Mouse (Mus musculus) liver, embryonic 13.5 days (tissue): ENCODE measurements at regions not wholly inside any gene's neighbourhood (a gene's known extent, or its start where the extent isn't known, plus 50 kb on each side); places are given as distances from the start of the nearest gene placed in this dataset.

Experiments
- ATAC-seq: fragments of 200-750 bp; cut with Nextera tagmentation; 2 replicates; pipeline ENCODE4 v1.8.0; 2017; ENCODE audit warnings: low read depth, mild to moderate bottlenecking, moderate number of reproducible peaks, moderate library complexity
- DNase-seq: peaks from one replicate; pipeline ENCODE4 v3.0.0; 2022
- H3K27ac ChIP-seq: fragments of 300-500 bp; sonication (generic); 2 replicates; pipeline ENCODE4 v1.5.1; 2015; ENCODE audit warnings: moderate library complexity, mild to moderate bottlenecking, inconsistent platforms
- H3K27me3 ChIP-seq: fragments of 300-500 bp; sonication (generic); 2 replicates; pipeline ENCODE4 v1.6.1; 2015; ENCODE audit warnings: mild to moderate bottlenecking, inconsistent platforms
- H3K36me3 ChIP-seq: fragments of 300-500 bp; sonication (generic); 2 replicates; pipeline ENCODE4 v1.6.1; 2015; ENCODE audit warnings: mild to moderate bottlenecking, inconsistent platforms
- H3K4me1 ChIP-seq: fragments of 300-500 bp; sonication (generic); replicated peaks from 2 replicates; pipeline ENCODE4 v1.6.1; 2015; ENCODE audit warnings: inconsistent platforms
- H3K4me2 ChIP-seq: fragments of 300-500 bp; sonication (generic); 2 replicates; pipeline ENCODE4 v1.6.1; 2015; ENCODE audit warnings: inconsistent platforms, mild to moderate bottlenecking, moderate library complexity
- H3K4me3 ChIP-seq: fragments of 300-500 bp; sonication (generic); replicated peaks from 2 replicates; pipeline ENCODE4 v1.5.1; 2015; ENCODE audit warnings: mild to moderate bottlenecking, inconsistent platforms
- H3K9ac ChIP-seq: fragments of 300-500 bp; sonication (generic); 2 replicates; pipeline ENCODE4 v1.6.1; 2015; ENCODE audit warnings: mild to moderate bottlenecking, inconsistent platforms
- H3K9me3 ChIP-seq: fragments of 300-500 bp; sonication (generic); replicated peaks from 2 replicates; pipeline ENCODE4 v1.6.1; 2016; ENCODE audit warnings: inconsistent platforms
- WGBS: fragments of 180-500 bp; shearing (Covaris S2); methylation state at CpG from one replicate; pipeline ENCODE4 v1.1.7; 2015; ENCODE audit not compliant: insufficient replicate concordance; 5-methylcytosine and 5-hydroxymethylcytosine counted together

DNA sequence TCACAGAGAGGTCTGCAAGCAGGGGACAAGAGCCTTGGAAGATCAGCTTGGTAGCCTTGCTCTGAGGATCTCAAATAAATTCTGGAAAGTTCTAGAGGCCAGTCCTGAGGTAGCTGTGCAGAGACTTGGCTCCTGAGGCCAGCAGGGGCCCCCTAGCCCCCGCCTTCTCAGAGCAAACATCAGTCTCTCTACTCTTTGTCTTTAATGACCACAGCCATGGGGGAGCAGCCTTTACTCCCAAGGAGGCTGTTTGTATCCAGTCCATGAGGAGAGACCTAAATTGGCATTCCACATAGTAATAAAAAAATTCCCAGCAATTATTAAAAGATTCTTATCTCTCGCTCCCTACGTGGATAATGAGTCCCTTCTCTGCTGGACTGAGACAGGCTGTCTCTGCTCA is 726.8 kb downstream of the Gm826 start:
- WGBS, result 64% methylated on average over 3 of the region's 3 CpGs
- H3K36me3 ChIP-seq, result no peaks in the 10 kb centered on the region
- H3K4me1 ChIP-seq, result no peaks in the 10 kb centered on the region
- H3K9me3 ChIP-seq, result no peaks in the 10 kb centered on the region
- DNase-seq (no peak), ATAC-seq (no peak)
- H3K27me3 ChIP-seq, result no peaks in the 10 kb centered on the region
- no peak overlapping the region for H3K9ac ChIP-seq
- H3K27ac ChIP-seq, result no peak overlapping the region
- H3K4me3 ChIP-seq, result no peak overlapping the region
- H3K4me2 ChIP-seq, result no peak overlapping the region

DNA sequence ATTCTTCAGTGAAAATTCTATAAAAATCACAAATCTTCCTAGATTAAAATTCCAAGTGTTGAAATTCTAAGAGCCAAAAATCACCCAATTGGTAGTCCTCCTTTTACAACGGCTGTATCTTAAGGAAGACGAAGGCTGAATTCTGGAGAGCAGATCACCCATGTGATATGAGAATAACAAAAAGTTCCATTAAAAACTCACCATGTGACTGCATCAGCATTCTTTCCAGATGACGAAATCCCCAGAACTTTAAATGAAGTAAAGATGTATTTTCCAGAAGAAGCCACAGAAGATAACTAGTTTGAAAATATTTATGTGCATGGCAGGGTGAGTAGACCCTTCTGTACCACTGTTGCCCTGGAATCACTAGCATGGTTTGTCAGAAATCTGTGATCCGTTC is 723.5 kb downstream of the Gm826 start:
- H3K4me1 ChIP-seq, result no peaks in the 10 kb centered on the region
- H3K36me3 ChIP-seq, result no peaks in the 10 kb centered on the region
- H3K27ac ChIP-seq, result no peak overlapping the region
- ATAC-seq (no peak), DNase-seq (no peak)
- H3K27me3 ChIP-seq, result no peaks in the 10 kb centered on the region
- no peaks in the 10 kb centered on the region for H3K9me3 ChIP-seq
- H3K4me3 ChIP-seq, result no peak overlapping the region
- WGBS, result 65% methylated on average over 4 of the region's 4 CpGs
- no peak overlapping the region for H3K9ac ChIP-seq
- no peak overlapping the region for H3K4me2 ChIP-seq

DNA sequence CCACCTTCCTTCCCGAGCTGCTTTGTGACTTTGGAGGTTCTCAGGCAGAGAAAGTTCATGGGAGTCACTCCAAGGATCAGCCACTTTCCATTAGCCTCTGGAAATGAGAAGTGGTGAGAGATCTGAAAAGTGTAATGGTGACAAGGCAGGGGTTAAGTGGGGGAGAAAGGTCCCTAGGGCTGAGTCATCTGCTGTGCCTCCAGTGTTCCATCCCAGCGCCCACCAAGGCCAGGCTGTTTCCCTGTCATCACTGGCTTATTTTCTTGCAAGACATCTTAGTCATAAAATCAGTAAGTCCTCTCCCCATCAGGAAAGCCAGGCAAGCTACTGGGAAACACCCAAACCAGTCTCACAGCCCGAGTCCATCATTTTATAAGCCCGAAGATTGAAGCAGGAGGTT is 717.3 kb downstream of the Gm826 start:
- 56% methylated on average over 4 of the region's 4 CpGs for WGBS
- no peak for ATAC-seq

DNA sequence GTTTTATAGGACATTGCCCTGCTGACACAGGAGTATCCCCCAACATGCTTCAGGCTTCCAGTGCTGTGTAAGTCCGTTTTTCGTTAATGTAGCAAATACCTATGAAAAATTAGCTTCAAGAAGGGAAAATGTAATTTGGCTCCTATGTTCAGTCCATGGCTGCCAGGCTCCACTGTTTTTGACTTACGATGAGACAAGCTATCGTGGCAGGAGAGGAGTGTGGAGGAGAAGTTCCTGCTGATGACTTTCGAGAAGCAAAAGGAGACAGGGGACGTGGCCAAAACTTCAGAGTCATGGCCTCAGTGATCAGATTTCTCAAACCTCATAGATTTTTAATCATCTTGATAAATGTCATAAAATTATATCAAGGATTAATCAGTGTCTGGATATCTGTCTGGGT is 712.7 kb downstream of the Gm826 start:
- WGBS, result 69% methylated on average over 6 of the region's 6 CpGs
- DNase-seq, result no peak

More for the DNA sequence above, 717.3 kb downstream of the Gm826 start:
- Histone ChIP-seq H3K9ac (no peak overlapping the region), H3K27me3 (no peaks in the 10 kb centered on the region), H3K27ac (no peak overlapping the region), H3K4me3 (no peak overlapping the region), H3K4me1 (no peaks in the 10 kb centered on the region), H3K36me3 (no peaks in the 10 kb centered on the region), H3K9me3 (no peaks in the 10 kb centered on the region), H3K4me2 (no peak overlapping the region)
- DNase-seq, result no peak

DNA sequence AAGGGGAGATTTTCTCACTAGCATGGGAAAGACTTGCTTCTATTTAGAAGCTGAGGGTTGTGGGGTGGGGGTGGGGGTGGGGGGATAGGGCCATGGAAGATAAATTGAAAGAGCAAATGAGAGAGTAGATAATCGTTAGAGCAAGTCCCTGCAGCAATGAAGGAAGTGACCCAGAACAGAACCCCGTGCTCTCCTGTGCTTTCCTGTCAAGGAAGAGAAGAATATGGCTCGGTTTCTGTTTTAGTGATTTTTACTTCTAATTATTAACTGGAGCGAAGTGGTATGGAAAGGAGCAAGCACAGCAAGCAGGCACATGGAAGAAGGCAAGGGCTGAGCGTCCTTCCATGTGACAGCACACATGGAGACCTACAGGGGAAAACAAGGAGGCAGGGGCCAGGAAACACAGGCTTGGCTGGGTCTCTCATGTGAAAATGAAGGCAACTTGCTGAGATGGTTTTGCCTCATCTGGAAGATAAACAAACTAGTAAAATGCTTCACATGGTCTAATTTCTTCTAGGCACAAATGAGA is 711.8 kb downstream of the Gm826 start:
- no peaks in the 10 kb centered on the region for H3K27me3 ChIP-seq
- ATAC-seq (no peak), DNase-seq (no peak)
- no peak overlapping the region for H3K27ac ChIP-seq
- no peaks in the 10 kb centered on the region for H3K36me3 ChIP-seq
- no peaks in the 10 kb centered on the region for H3K9me3 ChIP-seq
- H3K4me2 ChIP-seq, result no peak overlapping the region
- no peak overlapping the region for H3K9ac ChIP-seq
- no peaks in the 10 kb centered on the region for H3K4me1 ChIP-seq
- 54% methylated on average over 5 of the region's 5 CpGs for WGBS
- H3K4me3 ChIP-seq, result no peak overlapping the region

More for the DNA sequence above, 712.7 kb downstream of the Gm826 start:
- H3K27me3 ChIP-seq, result no peaks in the 10 kb centered on the region
- H3K27ac ChIP-seq, result no peak overlapping the region
- H3K4me1 ChIP-seq, result no peaks in the 10 kb centered on the region
- no peak for ATAC-seq
- H3K9me3 ChIP-seq, result no peaks in the 10 kb centered on the region
- no peak overlapping the region for H3K9ac ChIP-seq
- no peaks in the 10 kb centered on the region for H3K36me3 ChIP-seq
- no peak overlapping the region for H3K4me3 ChIP-seq
- H3K4me2 ChIP-seq, result no peak overlapping the region

DNA sequence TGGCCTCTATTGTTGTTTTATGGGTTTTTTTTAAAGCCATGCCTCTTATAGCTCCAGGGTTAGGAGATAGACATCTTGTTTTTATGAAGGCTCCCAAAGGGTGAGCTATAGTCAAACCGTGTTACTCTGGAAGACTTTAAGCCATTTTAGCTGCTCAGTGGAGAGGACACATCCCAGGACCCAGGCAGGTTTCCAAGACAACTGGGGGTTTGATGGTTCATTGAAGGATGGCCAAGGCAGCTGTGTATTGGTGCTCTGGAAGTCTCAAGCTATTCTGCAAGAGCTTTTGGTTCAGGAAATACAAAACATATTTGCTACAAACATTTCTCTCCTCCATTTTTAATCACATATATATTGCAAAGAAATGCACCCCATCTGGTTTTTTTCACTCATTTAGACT is 708.7 kb downstream of the Gm826 start:
- no peak overlapping the region for H3K27ac ChIP-seq
- H3K9me3 ChIP-seq, result no peaks in the 10 kb centered on the region
- no peaks in the 10 kb centered on the region for H3K27me3 ChIP-seq
- 57% methylated on average over 1 of the region's 1 CpGs for WGBS
- no peak overlapping the region for H3K4me2 ChIP-seq
- DNase-seq (no peak), ATAC-seq (no peak)
- H3K36me3 ChIP-seq, result no peaks in the 10 kb centered on the region
- H3K4me1 ChIP-seq, result no peaks in the 10 kb centered on the region
- no peak overlapping the region for H3K9ac ChIP-seq
- no peak overlapping the region for H3K4me3 ChIP-seq

DNA sequence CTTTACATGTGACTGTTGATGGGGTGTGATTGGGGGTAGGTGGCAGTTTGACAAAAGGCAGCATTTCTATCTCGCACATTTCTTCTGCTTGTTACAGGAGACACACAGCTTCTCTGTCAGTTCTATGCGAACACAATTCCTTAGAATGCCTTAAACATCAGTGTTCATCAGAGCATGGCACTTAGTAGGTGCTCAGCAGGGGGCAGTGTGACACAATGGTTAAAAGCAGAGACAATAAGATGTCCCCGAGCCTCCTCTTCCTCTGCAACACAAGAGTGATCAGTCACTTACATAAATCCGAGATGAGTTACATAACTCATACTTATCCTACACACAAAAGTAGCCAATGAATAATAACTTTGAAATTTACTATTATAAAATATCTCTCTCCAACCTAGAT is 688.1 kb downstream of the Gm826 start:
- Histone ChIP-seq H3K4me2 (no peak overlapping the region), H3K9ac (no peak overlapping the region), H3K27me3 (no peaks in the 10 kb centered on the region), H3K27ac (no peak overlapping the region), H3K36me3 (no peaks in the 10 kb centered on the region), H3K9me3 (no peaks in the 10 kb centered on the region), H3K4me3 (no peak overlapping the region), H3K4me1 (no peaks in the 10 kb centered on the region)
- 44% methylated on average over 4 of the region's 4 CpGs for WGBS
- no peak for DNase-seq
- ATAC-seq, result no peak

DNA sequence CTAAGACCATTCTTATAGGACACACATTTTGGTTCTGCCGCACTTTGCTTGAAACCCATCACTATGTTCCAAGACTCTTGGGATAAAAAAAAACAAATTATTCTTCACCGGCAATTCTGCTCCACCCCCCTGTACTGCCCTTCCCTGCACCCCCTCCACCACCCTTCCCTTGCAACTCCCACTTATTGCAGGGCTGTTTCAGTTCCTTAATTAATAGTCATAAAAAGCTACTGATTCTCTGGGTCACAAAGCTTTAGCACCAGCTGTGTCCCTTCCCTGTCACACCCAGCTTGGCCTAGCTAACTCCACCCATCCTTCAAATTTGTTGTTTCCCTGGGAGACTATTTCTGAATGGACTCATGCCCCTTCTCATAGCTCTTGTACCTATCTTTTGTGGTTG is 687.4 kb downstream of the Gm826 start:
- no peak for DNase-seq
- no peaks in the 10 kb centered on the region for H3K4me1 ChIP-seq
- no peak overlapping the region for H3K27ac ChIP-seq
- H3K4me2 ChIP-seq, result no peak overlapping the region
- ATAC-seq, result no peak
- H3K4me3 ChIP-seq, result no peak overlapping the region
- H3K9ac ChIP-seq, result no peak overlapping the region
- WGBS, result 69% methylated on average over 2 of the region's 2 CpGs
- no peaks in the 10 kb centered on the region for H3K9me3 ChIP-seq
- H3K27me3 ChIP-seq, result no peaks in the 10 kb centered on the region
- H3K36me3 ChIP-seq, result no peaks in the 10 kb centered on the region

DNA sequence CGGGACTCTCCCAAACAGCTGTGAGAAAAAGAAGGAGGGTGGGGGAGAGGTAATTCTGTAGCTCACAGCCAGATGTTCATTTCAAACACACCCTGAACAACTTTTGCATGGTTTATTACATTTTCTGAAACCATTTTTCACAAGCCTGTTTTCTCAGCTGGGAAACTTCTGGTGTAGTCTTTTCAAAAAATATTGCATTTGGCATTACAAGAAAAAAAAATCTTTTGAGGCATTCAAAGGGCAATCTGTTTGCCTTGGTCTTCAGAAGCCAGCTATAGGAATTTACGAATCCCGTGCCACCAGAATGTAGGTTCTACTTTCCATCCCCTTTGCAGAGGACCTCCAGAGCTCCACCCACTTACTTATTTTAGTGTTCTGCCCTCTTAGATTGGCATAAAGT is 681.7 kb downstream of the Gm826 start:
- Histone ChIP-seq H3K4me3 (no peak overlapping the region), H3K27me3 (no peaks in the 10 kb centered on the region), H3K4me1 (no peaks in the 10 kb centered on the region), H3K9ac (no peak overlapping the region), H3K9me3 (no peaks in the 10 kb centered on the region), H3K4me2 (no peak overlapping the region), H3K36me3 (no peaks in the 10 kb centered on the region), H3K27ac (no peak overlapping the region)
- DNase-seq, result no peak
- 61% methylated on average over 3 of the region's 3 CpGs for WGBS
- ATAC-seq, result no peak

DNA sequence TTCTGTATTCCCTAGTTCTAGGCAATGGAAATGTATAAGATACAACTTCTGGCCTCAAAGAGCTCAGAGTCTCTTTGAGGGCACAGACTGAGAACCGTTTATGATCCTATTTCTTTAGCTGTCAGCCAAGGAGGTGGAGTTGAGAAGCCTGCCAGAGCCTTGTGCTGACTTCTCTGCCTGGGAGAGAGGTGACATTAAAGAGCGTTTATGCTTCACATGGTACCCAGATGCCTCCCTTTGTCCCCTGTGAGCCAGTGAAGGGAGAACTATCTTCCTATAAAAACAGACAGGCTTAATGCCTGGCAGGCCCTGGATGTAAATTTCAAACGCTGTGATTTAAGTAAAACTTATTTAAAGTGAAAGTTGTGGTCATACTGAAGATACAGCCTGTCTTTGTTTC is 657.1 kb downstream of the Gm826 start:
- no peaks in the 10 kb centered on the region for H3K36me3 ChIP-seq
- no peak for ATAC-seq
- no peak overlapping the region for H3K9ac ChIP-seq
- no peak overlapping the region for H3K4me3 ChIP-seq
- DNase-seq, result no peak
- no peak overlapping the region for H3K27ac ChIP-seq
- 28% methylated on average over 3 of the region's 3 CpGs for WGBS
- H3K4me1 ChIP-seq, result no peaks in the 10 kb centered on the region
- H3K4me2 ChIP-seq, result no peak overlapping the region
- H3K9me3 ChIP-seq, result no peaks in the 10 kb centered on the region
- H3K27me3 ChIP-seq, result no peaks in the 10 kb centered on the region

DNA sequence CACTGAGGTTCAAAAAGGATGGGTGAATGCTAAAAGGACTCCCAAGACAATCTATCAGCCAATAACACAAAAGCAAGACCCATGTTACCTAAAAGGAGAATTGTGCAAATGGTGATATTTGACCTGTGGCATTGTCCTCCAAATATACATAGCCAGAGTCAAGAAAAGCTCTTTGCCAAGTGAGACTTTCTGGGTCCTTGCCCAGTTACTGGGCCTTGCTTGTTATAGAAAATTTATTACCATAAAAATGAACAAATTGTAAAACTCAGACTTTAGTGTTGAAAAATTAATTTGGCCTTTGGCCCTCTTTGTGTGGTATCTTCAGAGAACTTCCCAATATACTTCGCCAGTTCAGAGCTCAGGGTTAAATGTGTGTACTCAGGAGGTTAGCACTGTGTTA is 653.3 kb downstream of the Gm826 start:
- H3K9ac ChIP-seq, result no peak overlapping the region
- no peak for DNase-seq
- ATAC-seq, result no peak
- H3K27ac ChIP-seq, result no peak overlapping the region
- 62% methylated on average over 1 of the region's 1 CpGs for WGBS
- no peaks in the 10 kb centered on the region for H3K9me3 ChIP-seq
- H3K36me3 ChIP-seq, result no peaks in the 10 kb centered on the region
- no peaks in the 10 kb centered on the region for H3K27me3 ChIP-seq
- no peak overlapping the region for H3K4me3 ChIP-seq
- H3K4me2 ChIP-seq, result no peak overlapping the region
- no peaks in the 10 kb centered on the region for H3K4me1 ChIP-seq

DNA sequence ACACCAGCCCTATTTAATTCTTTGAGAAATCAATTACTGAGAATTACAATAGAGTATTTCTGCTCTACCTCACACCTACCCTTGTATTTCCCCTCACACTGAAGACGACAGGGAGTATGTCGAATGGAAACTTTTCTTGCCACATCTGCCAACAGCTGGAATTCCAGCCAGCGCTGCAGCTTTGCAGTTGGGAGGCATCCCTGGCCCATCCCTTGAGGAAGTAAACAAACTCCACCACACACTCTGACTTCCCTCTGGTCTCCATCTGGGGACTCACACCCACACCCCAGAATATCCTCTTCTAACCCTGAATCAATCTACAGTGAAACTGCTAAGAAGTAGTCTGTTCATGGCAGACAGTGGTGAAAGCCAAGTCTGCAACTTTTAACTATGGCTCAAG is 630.9 kb downstream of the Gm826 start:
- Histone ChIP-seq H3K4me3 (no peak overlapping the region), H3K36me3 (no peaks in the 10 kb centered on the region), H3K27ac (no peak overlapping the region), H3K4me2 (no peak overlapping the region), H3K27me3 (no peaks in the 10 kb centered on the region), H3K9ac (no peak overlapping the region), H3K9me3 (no peaks in the 10 kb centered on the region), H3K4me1 (no peaks in the 10 kb centered on the region)
- DNase-seq (no peak), ATAC-seq (no peak)
- 52% methylated on average over 3 of the region's 3 CpGs for WGBS
